13 mouse cellular contexts compared by ENCODE assay signal in the genomic region with DNA sequence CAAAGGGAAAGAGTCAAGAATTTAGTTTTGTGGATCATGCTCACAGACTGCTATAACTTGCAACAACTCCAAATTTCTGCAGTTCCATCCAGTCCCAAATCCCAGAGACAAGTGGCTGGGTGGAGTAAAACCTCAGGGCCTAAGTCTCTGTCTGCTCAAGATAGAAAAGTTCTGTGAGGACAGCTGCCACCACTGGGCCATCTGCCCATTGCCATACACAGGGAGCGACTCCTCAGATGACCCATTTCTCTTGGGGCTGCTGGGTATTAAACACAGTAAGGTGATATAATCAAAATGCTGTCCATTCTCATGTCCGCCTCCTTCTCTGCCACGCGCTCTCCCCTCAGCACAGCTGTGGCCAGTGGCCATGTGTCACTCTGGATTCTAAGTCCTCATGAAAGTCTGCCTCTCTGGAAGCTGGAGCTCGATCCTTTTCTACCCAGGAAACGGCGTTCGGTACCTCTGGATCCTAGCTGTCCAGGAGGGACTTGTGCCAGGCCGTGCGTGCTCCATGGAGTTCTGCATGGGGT.
"Had no signal": no experiment of that assay in that cellular context is flagged by ENCODE, and none has a peak within 500 bp of the region (broad histone marks: within the 10 kb centered on the region; RNA-seq: fewer than 3 reads in every experiment).

No protein-coding gene starts in this region.

- H3K9ac ChIP-seq: kidney, embryonic 15.5 days; limb, embryonic 15.5 days; liver, embryonic 12.5 days; lung, embryonic 14.5 days; neural tube, embryonic 12.5 days had no signal

- H3K4me1 ChIP-seq: limb, embryonic 15.5 days; liver, embryonic 12.5 days; midbrain, embryonic 10.5 days; neural tube, embryonic 12.5 days had no signal

- H3K27ac ChIP-seq: kidney, embryonic 15.5 days; limb, embryonic 15.5 days; liver, embryonic 12.5 days; midbrain, embryonic 10.5 days; neural tube, embryonic 12.5 days had no signal

- DNase-seq: kidney, postnatal 14 days; layer of hippocampus, adult 9-11 months; layer of hippocampus, postnatal 36 days; lung, embryonic 14.5 days; midbrain, embryonic 14.5 days; spleen, adult 18-20 months; thymus, adult 18-20 months; thymus, postnatal 14 days had no signal

- H3K4me2 ChIP-seq: kidney, embryonic 15.5 days; limb, embryonic 15.5 days; liver, embryonic 12.5 days; lung, embryonic 14.5 days; neural tube, embryonic 12.5 days had no signal

- ATAC-seq: liver, embryonic 12.5 days had no signal

- H3K27me3 ChIP-seq: kidney, embryonic 15.5 days; limb, embryonic 15.5 days; liver, embryonic 12.5 days; neural tube, embryonic 12.5 days had no signal

- H3K36me3 ChIP-seq: kidney, embryonic 15.5 days; limb, embryonic 15.5 days; liver, embryonic 12.5 days; midbrain, embryonic 10.5 days; neural tube, embryonic 12.5 days had no signal

- H3K9me3 ChIP-seq: limb, embryonic 15.5 days; liver, embryonic 12.5 days had no signal

- H3K4me3 ChIP-seq: kidney, embryonic 15.5 days; limb, embryonic 15.5 days; liver, embryonic 12.5 days; midbrain, embryonic 10.5 days; neural tube, embryonic 12.5 days had no signal
